Mouse (Mus musculus) MEL (cell line): ENCODE measurements around the gene Rab11fip5.

Experiments used
- CTCF ChIP-seq, 3 experiments: IDR thresholded peaks in 2 of 3; conservative IDR thresholded peaks in 1 of 3; 2 replicates each; pipeline ENCODE4 v1.5.1; 2011 to 2012; ENCODE audit warnings: low read length in 3 of 3, low read depth in 2 of 3, mild to moderate bottlenecking in 2 of 3, improper control_type of control experiment in 1 of 3, inconsistent platforms in 1 of 3, mixed read lengths in 1 of 3, moderate library complexity in 1 of 3; ENCODE audit not compliant: control insufficient read depth in 1 of 3, insufficient read depth in 1 of 3, poor library complexity in 1 of 3, severe bottlenecking in 1 of 3
- EP300 ChIP-seq, 2 experiments: IDR thresholded peaks; 2 replicates each; pipeline ENCODE4 v1.6.1; 2011; ENCODE audit warnings: improper control_type of control experiment in 2 of 2, low read length in 2 of 2, low read depth in 1 of 2, mild to moderate bottlenecking in 1 of 2
- GABPA ChIP-seq: IDR thresholded peaks from 2 replicates; pipeline ENCODE4 v1.6.1; 2012; ENCODE audit warnings: low read depth, mild to moderate bottlenecking, inconsistent platforms, low read length, improper control_type of control experiment, moderate library complexity
- POLR2A ChIP-seq, 2 experiments: IDR thresholded peaks; 2 replicates each; pipeline ENCODE4 v1.6.1; 2011 to 2012; ENCODE audit warnings: low read length in 2 of 2, mild to moderate bottlenecking in 2 of 2, control low read depth in 1 of 2, improper control_type of control experiment in 1 of 2, low read depth in 1 of 2, moderate library complexity in 1 of 2; ENCODE audit not compliant: control insufficient read depth in 1 of 2, insufficient read depth in 1 of 2, poor library complexity in 1 of 2
- RCOR1 ChIP-seq: IDR thresholded peaks from 2 replicates; pipeline ENCODE4 v1.6.1; 2012; ENCODE audit warnings: low read depth, mild to moderate bottlenecking, inconsistent platforms, low read length, improper control_type of control experiment
- ZMIZ1 ChIP-seq: IDR thresholded peaks from 2 replicates; pipeline ENCODE4 v1.6.1; 2012; ENCODE audit warnings: low read depth, mild to moderate bottlenecking, inconsistent platforms, low read length, improper control_type of control experiment, moderate library complexity
- ZNF384 ChIP-seq: IDR thresholded peaks from 2 replicates; pipeline ENCODE4 v1.6.1; 2012; ENCODE audit warnings: low read depth, mild to moderate bottlenecking, inconsistent platforms, low read length, improper control_type of control experiment

GRCm38 (mm10) chr6:85382791-85383190 is 8.4 kb upstream of the Rab11fip5 start:
- TF ChIP-seq ZMIZ1 (no peak), EP300 (IDR thresholded peaks at IDR 0.05; ENCODE audit: low read depth in 1 of 2, low read length in 2 of 2) (no peak), GABPA (no peak), CTCF (IDR thresholded peaks at IDR 0.05 in 2 of 3, conservative IDR thresholded peaks at IDR 0.05 in 1 of 3; ENCODE audit: control insufficient read depth in 1 of 3, insufficient read depth in 1 of 3, low read depth in 2 of 3, low read length in 3 of 3, poor library complexity in 1 of 3, severe bottlenecking in 1 of 3) (no peak), POLR2A (IDR thresholded peaks at IDR 0.05; ENCODE audit: control insufficient read depth in 1 of 2, insufficient read depth in 1 of 2, low read depth in 1 of 2, low read length in 2 of 2, poor library complexity in 1 of 2) (no peak), ZNF384 (no peak), RCOR1 (no peak)
